ENCODE assay signal across 34 mouse cellular contexts in the genomic region with DNA sequence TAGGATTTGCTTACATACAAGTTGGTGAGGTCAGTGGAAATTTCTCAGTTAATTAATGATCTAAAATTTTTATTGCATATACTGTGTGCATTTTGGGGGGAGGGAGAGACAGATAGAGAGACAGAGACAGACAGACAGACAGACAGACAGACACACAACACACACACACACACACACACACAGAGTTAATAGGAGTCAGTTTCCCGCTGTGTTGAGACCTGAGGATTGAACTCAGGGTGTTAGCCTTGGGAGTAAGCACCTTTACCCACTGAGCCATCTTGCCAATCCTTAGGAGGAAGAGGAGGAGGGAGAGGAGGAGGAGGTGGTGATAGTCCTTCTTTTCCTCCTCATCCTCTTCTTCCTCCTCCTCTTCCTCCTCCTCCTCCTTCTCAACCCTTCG.
"Had no signal": no experiment of that assay in that cellular context is flagged by ENCODE, and none has a peak within 500 bp of the region (broad histone marks: within the 10 kb centered on the region; RNA-seq: fewer than 3 reads in every experiment).

No protein-coding gene starts in this region.

- H3K4me3 ChIP-seq: heart, embryonic 10.5 days; heart, embryonic 12.5 days; heart, embryonic 13.5 days; heart, embryonic 15.5 days; hindbrain, embryonic 10.5 days; hindbrain, embryonic 12.5 days; hindbrain, embryonic 13.5 days; hindbrain, embryonic 15.5 days; intestine, embryonic 15.5 days; kidney, embryonic 15.5 days; layer of hippocampus, adult 2 months had no signal

- DNase-seq: heart, postnatal 10 days; heart, postnatal 14 days; heart, postnatal 4 days; kidney, adult 11 months; kidney, adult 18-20 months; kidney, adult 2 months; kidney, adult 8-10 months; kidney, adult 9 months; kidney, postnatal 10 days; kidney, postnatal 14 days; kidney, postnatal 25 days; kidney, postnatal 36 days; kidney, postnatal 4 days; layer of hippocampus, adult 9-11 months; layer of hippocampus, postnatal 36 days had no signal

- H3K9me3 ChIP-seq: heart, embryonic 10.5 days; heart, embryonic 12.5 days; heart, embryonic 13.5 days; heart, embryonic 15.5 days; hindbrain, embryonic 10.5 days; hindbrain, embryonic 12.5 days; hindbrain, embryonic 13.5 days; hindbrain, embryonic 15.5 days; intestine, embryonic 15.5 days; kidney, embryonic 15.5 days had no signal

- H3K9ac ChIP-seq: heart, embryonic 12.5 days; heart, embryonic 13.5 days; heart, embryonic 15.5 days; hindbrain, embryonic 12.5 days; hindbrain, embryonic 13.5 days; hindbrain, embryonic 14.5 days; hindbrain, embryonic 15.5 days; intestine, embryonic 15.5 days; kidney, embryonic 15.5 days had no signal

- H3K27me3 ChIP-seq: heart, embryonic 12.5 days; heart, embryonic 13.5 days; heart, embryonic 15.5 days; hindbrain, embryonic 12.5 days; hindbrain, embryonic 13.5 days; hindbrain, embryonic 15.5 days; intestine, embryonic 15.5 days; kidney, embryonic 15.5 days had no signal

- H3K27ac ChIP-seq: heart, embryonic 10.5 days; heart, embryonic 13.5 days; heart, embryonic 15.5 days; hindbrain, embryonic 10.5 days; hindbrain, embryonic 12.5 days; hindbrain, embryonic 13.5 days; hindbrain, embryonic 14.5 days; hindbrain, embryonic 15.5 days; hindbrain, postnatal 0 days; intestine, embryonic 15.5 days; kidney, embryonic 15.5 days; kidney, postnatal 0 days; layer of hippocampus, adult 2 months had no signal

- H3K4me1 ChIP-seq: heart, embryonic 10.5 days; heart, embryonic 13.5 days; heart, embryonic 15.5 days; hindbrain, embryonic 10.5 days; hindbrain, embryonic 13.5 days; hindbrain, embryonic 15.5 days; intestine, embryonic 15.5 days had no signal

- H3K36me3 ChIP-seq: heart, embryonic 10.5 days; heart, embryonic 12.5 days; heart, embryonic 13.5 days; heart, embryonic 15.5 days; hindbrain, embryonic 10.5 days; hindbrain, embryonic 12.5 days; hindbrain, embryonic 13.5 days; hindbrain, embryonic 15.5 days; intestine, embryonic 15.5 days; kidney, embryonic 15.5 days had no signal

- H3K4me2 ChIP-seq: heart, embryonic 11.5 days; heart, embryonic 12.5 days; heart, embryonic 13.5 days; heart, embryonic 15.5 days; hindbrain, embryonic 12.5 days; hindbrain, embryonic 13.5 days; hindbrain, embryonic 14.5 days; hindbrain, embryonic 15.5 days; intestine, embryonic 15.5 days; kidney, embryonic 15.5 days had no signal

- ATAC-seq: hindbrain, embryonic 16.5 days; hindbrain, postnatal 0 days; inflammation-experienced regulatory T-cells, adult 6 months; intestine, embryonic 15.5 days; intestine, embryonic 16.5 days; intestine, postnatal 0 days had no signal
